Mouse (Mus musculus): ENCODE results near the gene Ccnt1. TPM values are rescaled to one million over a fixed set of nuclear protein-coding genes. Genes with fewer than 3 reads are reported as not detected.

Ccnt1 gene
- 109 TPM in 1 of 2 replicates, not detected in the other for polyA plus RNA-seq (2012; ENCODE audit: insufficient read depth, insufficient read length, low replicate concordance, missing spikeins)

- H3K27ac ChIP-seq (ENCODE audit: insufficient read depth, low read depth, low read length) = no peak within 1 kb of the TSS
- no peak within 1 kb of the TSS for H3K4me3 ChIP-seq (ENCODE audit: insufficient read depth, low read depth, low read length)
- TF ChIP-seq POLR2A (IDR thresholded peaks at IDR 0.05; ENCODE audit: insufficient read depth, low read depth, low read length) (no peak), CTCF (IDR thresholded peaks at IDR 0.05; ENCODE audit: insufficient read depth, low read depth, low read length) (no peak)
- WGBS = 83% methylated on average over 10 of the region's 10 CpGs
- peaks cover 5% of the 10 kb centered on the region; the same call in 1 of the 2 replicates for H3K4me1 ChIP-seq (ENCODE audit: control insufficient read depth, insufficient read depth, low read length)
These were observed at the start of gene Ccnt1, which contains the start of gene 4930415O20Rik for GRCm38 (mm10) chr15:98570873-98571538. Gene Ccnt1, minus strand, starts transcription at chr15:98570923. Gene 4930415O20Rik, plus strand, starts transcription at chr15:98571004.

- under 1% methylated on average over 12 of the region's 12 CpGs for WGBS
- H3K4me3 ChIP-seq (ENCODE audit: insufficient read depth, low read depth, low read length) = no peak overlapping the region
- no peaks in the 10 kb centered on the region for H3K4me1 ChIP-seq (ENCODE audit: control insufficient read depth, insufficient read depth, low read length)
- H3K27ac ChIP-seq (ENCODE audit: insufficient read depth, low read depth, low read length) = no peak overlapping the region
- TF ChIP-seq CTCF (IDR thresholded peaks at IDR 0.05; ENCODE audit: insufficient read depth, low read depth, low read length) (peak; percentile 41; the same call in 1 of the 2 replicates), POLR2A (IDR thresholded peaks at IDR 0.05; ENCODE audit: insufficient read depth, low read depth, low read length) (no peak)
These were observed 46.4 kb upstream of the Ccnt1 start for GRCm38 (mm10) chr15:98617176-98617537.

- TF ChIP-seq POLR2A (IDR thresholded peaks at IDR 0.05; ENCODE audit: insufficient read depth, low read depth, low read length) (no peak), CTCF (IDR thresholded peaks at IDR 0.05; ENCODE audit: insufficient read depth, low read depth, low read length) (no peak)
- H3K4me1 ChIP-seq (ENCODE audit: control insufficient read depth, insufficient read depth, low read length) = no peaks in the 10 kb centered on the region
- WGBS = 49% methylated on average over 20 of the region's 20 CpGs
- no peak overlapping the region for H3K27ac ChIP-seq (ENCODE audit: insufficient read depth, low read depth, low read length)
- no peak overlapping the region for H3K4me3 ChIP-seq (ENCODE audit: insufficient read depth, low read depth, low read length)
These were observed 45.8 kb upstream of the Ccnt1 start for GRCm38 (mm10) chr15:98616362-98617175.

GRCm38 (mm10) chr15:98615751-98616150 is 45.0 kb upstream of the Ccnt1 start:
- H3K27ac ChIP-seq (ENCODE audit: insufficient read depth, low read depth, low read length) = no peak overlapping the region
- H3K4me3 ChIP-seq (ENCODE audit: insufficient read depth, low read depth, low read length) = no peak overlapping the region
- no peak for TF ChIP-seq POLR2A (IDR thresholded peaks at IDR 0.05; ENCODE audit: insufficient read depth, low read depth, low read length)
- TF ChIP-seq CTCF (IDR thresholded peaks at IDR 0.05; ENCODE audit: insufficient read depth, low read depth, low read length) = no peak
- WGBS = 63% methylated on average over 6 of the region's 6 CpGs
- H3K4me1 ChIP-seq (ENCODE audit: control insufficient read depth, insufficient read depth, low read length) = no peaks in the 10 kb centered on the region

- Histone ChIP-seq H3K4me3 (ENCODE audit: insufficient read depth, low read depth, low read length) (no peak overlapping the region), H3K27ac (ENCODE audit: insufficient read depth, low read depth, low read length) (no peak overlapping the region), H3K4me1 (ENCODE audit: control insufficient read depth, insufficient read depth, low read length) (peaks cover 4% of the 10 kb centered on the region)
- no peak for TF ChIP-seq CTCF (IDR thresholded peaks at IDR 0.05; ENCODE audit: insufficient read depth, low read depth, low read length)
- TF ChIP-seq POLR2A (IDR thresholded peaks at IDR 0.05; ENCODE audit: insufficient read depth, low read depth, low read length) = no peak
- WGBS = 67% methylated on average over 6 of the region's 6 CpGs
These were observed 44.2 kb upstream of the Ccnt1 start for GRCm38 (mm10) chr15:98614971-98615370.

GRCm38 (mm10) chr15:98614551-98614950 is 43.8 kb upstream of the Ccnt1 start:
- 51% methylated on average over 9 of the region's 9 CpGs for WGBS
- Histone ChIP-seq H3K27ac (ENCODE audit: insufficient read depth, low read depth, low read length) (no peak overlapping the region), H3K4me1 (ENCODE audit: control insufficient read depth, insufficient read depth, low read length) (peaks cover 7% of the 10 kb centered on the region), H3K4me3 (ENCODE audit: insufficient read depth, low read depth, low read length) (no peak overlapping the region)
- TF ChIP-seq POLR2A (IDR thresholded peaks at IDR 0.05; ENCODE audit: insufficient read depth, low read depth, low read length) = no peak
- TF ChIP-seq CTCF (IDR thresholded peaks at IDR 0.05; ENCODE audit: insufficient read depth, low read depth, low read length) = no peak

GRCm38 (mm10) chr15:98612229-98612628 is 41.5 kb upstream of the Ccnt1 start:
- TF ChIP-seq CTCF (IDR thresholded peaks at IDR 0.05; ENCODE audit: insufficient read depth, low read depth, low read length) = no peak
- TF ChIP-seq POLR2A (IDR thresholded peaks at IDR 0.05; ENCODE audit: insufficient read depth, low read depth, low read length) = no peak
- Histone ChIP-seq H3K4me1 (ENCODE audit: control insufficient read depth, insufficient read depth, low read length) (peaks cover 22% of the 10 kb centered on the region), H3K4me3 (ENCODE audit: insufficient read depth, low read depth, low read length) (no peak overlapping the region), H3K27ac (ENCODE audit: insufficient read depth, low read depth, low read length) (no peak overlapping the region)
- WGBS = 97% methylated on average over 3 of the region's 3 CpGs

GRCm38 (mm10) chr15:98610131-98610633 is 39.5 kb upstream of the Ccnt1 start:
- H3K27ac ChIP-seq (ENCODE audit: insufficient read depth, low read depth, low read length) = no peak overlapping the region
- no peak for TF ChIP-seq POLR2A (IDR thresholded peaks at IDR 0.05; ENCODE audit: insufficient read depth, low read depth, low read length)
- no peak for TF ChIP-seq CTCF (IDR thresholded peaks at IDR 0.05; ENCODE audit: insufficient read depth, low read depth, low read length)
- WGBS = 16% methylated on average over 12 of the region's 12 CpGs
- peak overlapping the region; percentile 93 for H3K4me3 ChIP-seq (ENCODE audit: insufficient read depth, low read depth, low read length)
- peaks cover 32% of the 10 kb centered on the region for H3K4me1 ChIP-seq (ENCODE audit: control insufficient read depth, insufficient read depth, low read length)
